Mouse (Mus musculus) mature B cell (primary cell): Measurements from ENCODE around the gene Dlg2.

Experiments used
- in situ Hi-C: fragments of 300-500 bp; cut with MboI; formaldehyde crosslinking; loops from 2 replicates; pipeline ENCODE4 v1.14.3; 2019

Gene Dlg2

DNA sequence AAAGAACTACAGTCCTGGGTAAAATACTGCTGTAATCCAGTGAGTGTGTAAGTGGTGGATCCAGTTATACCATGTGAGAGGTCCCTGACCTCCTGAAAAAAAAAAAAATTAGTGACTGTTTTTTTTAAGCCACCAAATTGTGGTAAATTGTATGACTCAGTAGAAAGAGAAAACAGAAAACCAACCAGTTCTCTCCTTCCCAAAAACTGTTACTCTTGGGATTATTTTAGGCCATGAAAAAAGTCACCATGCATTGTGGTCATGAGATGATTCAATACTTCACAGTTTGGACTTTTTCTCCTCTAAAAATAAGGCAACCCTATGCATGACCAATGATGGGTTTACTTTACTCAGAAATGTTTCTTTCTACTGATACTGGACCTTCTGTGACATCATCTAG lies 1291.2 kb downstream of the Dlg2 start:
- in situ Hi-C loops: no loop called here

DNA sequence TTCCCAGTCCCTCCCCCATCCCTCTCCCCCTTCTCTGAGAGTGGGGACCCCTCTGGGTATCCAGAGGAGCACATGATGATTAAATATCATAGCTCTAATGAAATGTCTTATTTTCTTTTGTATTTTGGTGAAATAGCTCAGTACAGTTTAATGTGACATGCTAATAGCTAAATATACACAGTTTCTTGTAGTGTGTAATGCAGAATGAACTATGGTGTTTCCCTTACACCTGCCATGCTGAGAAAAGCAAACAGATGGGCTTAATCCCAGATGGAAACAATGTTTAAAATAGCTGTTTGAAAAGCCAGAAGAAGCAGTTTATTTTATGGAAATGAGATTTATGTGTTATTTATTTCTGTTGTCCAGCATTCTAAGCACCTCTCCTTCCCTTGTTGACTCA lies 1302.2 kb downstream of the Dlg2 start:
- in situ Hi-C loops: no loop called here

GRCm38 (mm10) chr7:91784617-91785016 lies 1308.1 kb downstream of the Dlg2 start:
- in situ Hi-C loops: no loop called here

- in situ Hi-C loops: no loop called here
These were observed 1309.0 kb downstream of the Dlg2 start for GRCm38 (mm10) chr7:91785445-91785844.

DNA sequence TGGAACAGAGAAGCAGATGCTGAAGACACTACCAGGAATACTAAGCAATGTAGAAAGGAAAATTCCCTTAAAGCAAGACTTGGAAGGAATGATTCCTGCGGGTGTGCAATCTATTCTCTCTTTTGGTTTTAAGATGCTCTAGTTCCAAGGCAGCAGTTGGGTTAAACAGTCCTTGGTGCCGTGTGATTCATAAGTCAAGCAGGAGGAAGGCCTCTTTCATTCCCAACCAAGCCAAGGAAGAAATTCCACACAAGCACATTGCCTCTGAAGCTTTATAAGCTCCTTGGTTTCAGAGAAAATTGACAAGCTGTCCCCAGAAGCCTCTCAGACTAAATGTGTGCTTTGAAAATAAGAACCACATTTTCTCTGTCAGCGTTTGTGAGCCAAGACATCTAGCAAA lies 1309.4 kb downstream of the Dlg2 start:
- in situ Hi-C loops: no loop called here

DNA sequence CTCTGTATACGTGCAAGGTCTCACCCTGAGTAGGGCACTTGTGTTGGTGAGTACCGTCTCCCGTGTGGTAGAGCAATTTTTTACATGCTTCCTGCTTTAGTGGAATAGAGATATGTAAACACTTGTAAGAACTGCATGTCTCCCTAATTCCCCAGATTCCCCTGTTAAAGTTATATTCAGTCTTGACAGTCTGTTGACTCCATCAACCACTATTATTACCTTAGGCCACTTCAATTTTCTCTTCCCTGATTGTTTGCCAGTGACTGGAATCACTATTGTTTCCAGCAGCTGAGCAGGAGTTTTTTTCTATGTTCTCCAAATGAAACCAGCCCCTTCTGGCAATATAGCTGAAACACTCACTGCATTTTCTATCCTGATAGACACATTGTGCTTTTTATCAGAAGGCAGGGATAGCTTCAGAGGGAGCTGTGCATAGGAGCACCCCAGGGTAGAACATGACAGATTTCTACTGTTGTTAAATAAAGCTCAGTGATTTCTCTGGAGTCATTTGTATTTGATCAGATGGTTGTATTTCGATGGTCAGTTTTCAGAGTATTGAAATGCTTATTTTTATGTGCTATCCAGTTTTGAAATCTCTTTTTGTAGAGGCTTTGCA lies 1314.6 kb downstream of the Dlg2 start:
- in situ Hi-C loops: no loop called here

- in situ Hi-C loops: no loop called here
These were observed 1330.2 kb downstream of the Dlg2 start for GRCm38 (mm10) chr7:91806632-91807031.

- in situ Hi-C loops: no loop called here
These were observed 1334.3 kb downstream of the Dlg2 start for GRCm38 (mm10) chr7:91810774-91811173.

DNA sequence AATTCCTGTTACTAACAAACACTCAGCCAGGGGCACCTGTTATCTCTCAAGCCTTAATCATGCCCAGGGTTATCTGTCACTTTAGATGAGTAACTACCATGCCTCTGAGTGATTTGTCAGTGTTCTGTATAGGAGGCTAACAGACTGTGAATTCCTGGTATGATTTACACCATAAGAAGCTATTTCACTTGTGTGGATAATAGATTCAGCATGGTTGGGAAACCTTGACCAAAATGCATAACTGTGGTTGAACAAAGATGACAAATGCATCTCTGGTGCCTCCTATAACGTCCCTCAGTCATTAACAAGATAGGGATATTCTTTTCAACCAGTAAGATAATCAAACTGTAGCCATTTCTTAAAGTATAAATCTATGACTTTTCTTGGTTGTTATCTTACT lies 1341.5 kb downstream of the Dlg2 start:
- in situ Hi-C loops: no loop called here

DNA sequence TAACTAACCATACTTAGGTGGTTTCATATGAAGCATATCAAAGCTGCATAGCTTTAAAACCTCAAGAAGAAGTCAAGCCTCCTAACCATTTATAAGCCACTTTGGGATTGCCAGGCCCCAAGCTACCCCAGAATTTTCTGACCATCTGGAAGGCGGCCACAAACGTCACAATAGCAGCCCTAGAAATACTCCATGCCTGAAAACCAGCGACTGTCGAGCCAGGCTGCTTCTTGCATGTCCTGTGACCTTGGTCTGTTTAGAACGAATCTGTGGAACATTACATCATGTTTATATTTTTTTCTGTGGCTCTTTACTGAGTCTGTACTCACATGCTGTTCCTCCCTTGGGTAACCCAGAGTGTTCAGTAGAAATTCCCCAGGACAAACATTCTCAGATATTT lies 1355.7 kb downstream of the Dlg2 start:
- in situ Hi-C loops: no loop called here

DNA sequence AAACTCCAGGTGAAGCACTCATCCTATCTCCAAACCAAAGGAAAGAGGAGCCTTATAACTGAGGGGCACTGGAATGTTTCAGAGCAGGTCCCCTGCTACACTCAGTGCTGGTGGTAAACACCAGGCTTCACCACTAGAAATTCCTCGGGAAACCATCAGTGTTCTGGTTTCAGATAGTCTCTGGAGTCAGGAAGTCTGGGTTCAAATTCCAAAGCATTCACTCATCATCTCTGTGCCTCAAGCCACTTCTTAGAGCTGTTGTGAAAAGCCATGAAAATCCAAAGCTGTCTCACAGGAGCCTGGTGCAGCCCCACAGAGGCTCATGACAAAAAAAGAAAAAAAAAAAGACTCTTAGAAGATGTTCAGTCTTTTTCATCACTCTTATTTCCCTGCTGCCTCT lies 1369.3 kb downstream of the Dlg2 start:
- in situ Hi-C loops: no loop called here

DNA sequence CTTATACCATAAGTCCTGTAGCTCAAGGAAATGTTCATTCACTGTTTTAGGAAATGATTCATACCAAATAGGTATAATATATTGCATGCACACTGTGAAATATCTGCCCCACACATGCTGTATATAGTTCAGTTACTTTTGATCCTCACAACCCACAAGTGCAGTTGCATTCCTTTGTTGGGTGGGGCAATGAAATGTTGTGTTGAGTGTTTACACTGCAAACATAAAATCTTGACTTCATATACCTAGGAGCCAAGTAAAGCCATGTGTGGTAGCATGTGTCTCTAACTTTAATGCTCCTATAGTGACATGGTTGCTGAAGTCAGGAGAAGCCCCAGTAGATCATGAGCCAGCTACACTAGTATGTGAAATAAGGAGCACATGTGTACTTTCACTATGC lies 1372.9 kb downstream of the Dlg2 start:
- in situ Hi-C loops: no loop called here

- in situ Hi-C loops: no loop called here
These were observed 1377.2 kb downstream of the Dlg2 start for GRCm38 (mm10) chr7:91853653-91854052.

DNA sequence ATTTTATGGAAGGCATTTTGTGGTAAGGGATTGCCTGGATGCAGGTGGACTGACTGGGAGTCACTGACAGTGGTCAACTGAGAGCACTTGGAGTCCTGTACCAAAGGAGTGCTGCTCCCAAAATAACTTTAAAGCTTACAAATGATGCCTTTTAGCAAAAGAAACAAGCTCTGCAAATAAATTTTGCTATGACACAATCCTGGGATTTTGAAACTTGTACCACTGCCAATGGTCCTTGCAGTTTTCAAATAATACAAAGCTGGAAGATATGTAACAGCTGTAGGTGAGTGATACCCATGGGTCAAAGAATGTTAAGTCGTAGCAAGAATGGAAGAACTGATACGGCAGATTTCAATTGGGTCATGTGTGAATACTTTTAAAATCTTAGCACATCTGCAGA lies 1380.5 kb downstream of the Dlg2 start:
- in situ Hi-C loops: no loop called here

DNA sequence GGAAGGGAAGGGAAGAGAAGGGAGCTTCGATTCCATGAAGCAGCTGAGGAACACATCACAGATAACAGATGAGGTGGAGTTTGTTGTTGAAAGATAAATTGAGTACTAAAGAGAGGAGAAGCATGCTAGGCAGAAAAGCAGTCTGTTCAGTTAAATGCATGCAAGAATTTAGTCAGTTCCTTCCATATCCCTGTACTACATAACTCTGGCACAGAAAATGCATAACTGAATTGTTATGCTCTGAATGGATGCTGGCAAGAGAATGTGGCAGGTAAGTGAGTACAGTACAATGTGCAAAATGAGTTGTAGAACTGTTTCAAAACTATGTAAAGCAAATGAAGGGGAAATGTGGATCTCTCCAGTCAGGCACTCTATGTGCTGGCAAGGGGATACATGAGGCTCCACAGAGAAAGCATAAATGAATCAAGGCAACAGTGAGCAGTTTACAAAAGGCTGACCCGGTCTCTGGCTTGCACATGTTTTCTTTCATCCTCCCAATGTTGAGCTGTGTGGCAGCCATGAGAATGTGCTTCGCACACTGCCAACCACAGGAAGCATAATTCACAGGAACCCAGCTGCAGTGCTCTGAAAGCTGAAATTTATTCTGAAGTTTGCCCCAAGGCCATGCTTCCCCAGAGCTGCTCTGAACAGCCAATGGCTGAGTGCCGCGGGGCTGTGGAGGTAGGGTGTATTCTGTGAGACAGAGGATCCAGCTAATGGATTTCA lies 1386.5 kb downstream of the Dlg2 start:
- in situ Hi-C loops: no loop called here

DNA sequence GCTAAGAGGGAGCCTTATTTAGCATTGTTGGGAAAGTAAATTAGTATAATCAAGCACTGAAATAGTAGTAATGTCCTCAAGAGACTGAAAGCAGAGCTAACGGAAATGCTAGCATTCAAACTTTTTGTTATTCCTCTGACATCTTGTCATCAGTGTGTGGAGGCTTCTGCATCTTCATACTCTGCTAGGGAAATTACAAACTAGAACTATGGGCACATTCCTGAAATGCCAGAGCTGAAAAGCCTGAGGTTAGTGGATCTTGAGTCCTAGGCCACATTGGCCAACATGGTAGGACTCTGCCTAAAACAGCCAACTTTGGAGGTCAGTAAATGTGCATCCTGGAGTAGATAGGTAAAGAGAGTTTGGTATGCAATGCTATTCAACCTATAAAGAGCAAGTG lies 1392.4 kb downstream of the Dlg2 start:
- in situ Hi-C loops: no loop called here

DNA sequence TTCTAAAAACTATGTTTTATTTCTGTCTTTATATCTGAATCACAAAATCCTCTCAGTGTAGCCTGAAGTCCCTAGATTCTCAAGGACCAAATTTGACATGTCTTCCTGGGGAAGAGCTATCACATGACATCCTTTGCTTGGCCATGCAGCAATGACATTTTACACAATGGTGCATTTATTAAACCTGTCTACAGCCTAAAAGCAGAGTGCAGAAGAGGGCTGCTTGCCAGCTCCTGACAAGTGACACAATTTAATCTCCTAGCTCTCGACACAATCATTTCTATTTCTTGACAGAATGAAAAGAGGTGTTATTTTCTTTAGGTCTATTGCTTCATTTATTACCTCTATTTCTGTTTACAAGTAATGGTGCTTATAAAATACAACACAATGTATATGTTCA lies 1400.4 kb downstream of the Dlg2 start:
- in situ Hi-C loops: no loop called here

DNA sequence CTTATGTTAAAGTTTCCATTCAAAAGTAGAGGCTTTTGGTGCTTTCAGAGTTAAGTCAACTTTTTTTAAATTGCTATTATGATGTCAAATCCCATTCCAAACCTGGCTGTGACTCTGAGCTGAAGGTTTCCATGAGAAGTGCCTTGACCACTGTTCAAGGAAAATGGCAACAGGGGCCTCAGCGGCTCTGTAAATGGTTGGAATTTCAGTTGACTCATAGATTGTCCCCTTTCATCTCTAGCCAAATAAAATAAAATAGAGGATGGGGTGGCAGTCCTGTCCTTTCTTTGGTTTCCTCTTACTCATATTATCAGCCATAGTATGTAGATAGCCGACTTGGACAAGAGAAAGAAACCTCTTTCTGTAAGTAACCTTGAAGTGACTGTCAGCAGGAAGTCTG lies 1401.3 kb downstream of the Dlg2 start:
- in situ Hi-C loops: no loop called here

DNA sequence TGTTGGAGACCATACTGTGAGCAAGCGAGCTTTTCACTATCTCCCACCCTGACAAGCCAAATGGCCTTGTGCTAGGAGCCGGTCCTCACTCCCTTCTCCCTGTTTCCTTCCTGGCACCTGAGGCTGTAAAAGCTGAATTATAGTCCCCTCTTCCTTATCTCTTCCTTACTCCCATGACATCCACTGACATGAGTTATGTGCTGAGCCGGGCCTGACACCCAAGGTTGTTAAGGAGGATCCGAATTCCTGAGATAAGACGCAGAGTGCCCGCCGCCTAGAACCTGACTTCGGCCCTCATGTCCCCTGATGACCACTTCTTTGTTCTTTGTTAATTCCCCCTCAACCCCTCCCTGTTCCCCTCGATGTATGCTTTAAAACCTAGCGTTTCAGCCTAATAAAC lies 1409.9 kb downstream of the Dlg2 start:
- in situ Hi-C loops: no loop called here

- in situ Hi-C loops: no loop called here
These were observed 1417.5 kb downstream of the Dlg2 start for GRCm38 (mm10) chr7:91893991-91894390.

- in situ Hi-C loops: no loop called here
These were observed 1420.5 kb downstream of the Dlg2 start for GRCm38 (mm10) chr7:91896935-91897334.

DNA sequence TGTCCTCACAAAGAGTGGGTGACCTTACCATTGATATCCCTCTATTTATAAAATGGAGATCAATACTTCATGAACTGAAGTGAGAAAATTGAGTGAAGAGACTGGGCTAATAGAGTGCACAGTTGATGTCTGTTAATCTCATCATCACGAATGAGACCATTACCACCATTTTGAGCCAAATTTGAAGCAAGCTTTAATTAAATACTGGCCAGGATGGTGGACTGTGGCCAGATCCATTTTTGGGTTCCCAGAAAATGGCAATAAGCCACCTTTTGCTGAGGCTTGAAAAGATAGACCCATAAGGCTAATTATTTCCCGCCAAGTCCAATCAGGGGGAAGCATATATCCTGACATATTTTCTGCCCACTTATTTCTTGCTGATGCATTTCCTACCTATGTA lies 1421.0 kb downstream of the Dlg2 start:
- in situ Hi-C loops: no loop called here

- in situ Hi-C loops: no loop called here
These were observed 1426.0 kb downstream of the Dlg2 start for GRCm38 (mm10) chr7:91902503-91902902.

DNA sequence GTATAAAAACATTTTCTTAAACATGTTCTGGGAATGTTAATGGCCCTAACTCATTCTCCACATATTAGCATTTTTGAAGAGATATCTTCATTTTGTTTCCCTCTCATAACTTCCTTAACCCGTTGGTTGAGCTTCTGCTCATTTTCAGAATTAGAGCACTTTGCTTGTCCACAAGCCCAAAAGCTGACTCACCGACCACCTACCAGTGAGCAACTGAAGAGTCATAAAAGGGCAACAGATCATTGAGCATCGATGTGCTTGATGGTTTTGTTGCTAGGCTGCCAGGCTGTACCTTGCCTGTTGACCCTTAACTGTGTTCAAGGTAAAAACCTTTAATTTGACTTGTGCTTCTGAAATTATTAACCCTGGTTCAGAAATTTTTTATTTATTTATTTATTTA lies 1440.3 kb downstream of the Dlg2 start:
- in situ Hi-C loops: no loop called here
